In genomic region chr1:134753751-134754630, GRCm38 (mm10) we compare ENCODE assay signal across 7 mouse cellular contexts.
DNase-seq lines count a peak whose midpoint lies in the region; ATAC-seq and TF ChIP-seq lines count a peak whose summit lies in the region.

No protein-coding gene starts in this region.

- peaks cover 7% of the 10 kb centered on the region; the same call in 1 of the 2 replicates for H3K36me3 ChIP-seq in intestine, postnatal 0 days (ENCODE audit: control insufficient read depth, insufficient read depth)

- TF ChIP-seq CTCF in intestine, postnatal 0 days (IDR thresholded peaks at IDR 0.05; ENCODE audit: low read depth): peak; percentile 40

- H3K9ac ChIP-seq in intestine, postnatal 0 days (ENCODE audit: low read depth, low read length): no peak overlapping the region

- peak; percentile 36 for DNase-seq in testis, postnatal 14 days (ENCODE audit: low spot score)
- no peak for DNase-seq in testis, postnatal 10 days (ENCODE audit: low spot score)
- DNase-seq in gastrocnemius, adult 8-10 months (ENCODE audit: low spot score in 2 of 2): peak; percentile 55 to 56
- no peak for DNase-seq in thymus, postnatal 25 days
- DNase-seq in thymus, adult 18-20 months: no peak

- WGBS in intestine, postnatal 0 days: 50% methylated on average over 13 of the region's 13 CpGs

- no peak overlapping the region for H3K4me3 ChIP-seq in intestine, postnatal 0 days (ENCODE audit: low read depth, low read length)

- H3K27ac ChIP-seq in intestine, postnatal 0 days (ENCODE audit: low read depth, low read length): peak overlapping the region; percentile 46; the same call in 1 of the 2 replicates

- no peaks in the 10 kb centered on the region for H3K27me3 ChIP-seq in intestine, postnatal 0 days (replicated peaks; ENCODE audit: control insufficient read depth, insufficient read depth, low read length)

- 0 out of 2 replicates have a peak, but pooled peaks cover 3% of the 10 kb centered on the region for H3K4me1 ChIP-seq in intestine, postnatal 0 days (replicated peaks; ENCODE audit: control insufficient read depth, insufficient read depth, low read length)

- H3K4me2 ChIP-seq in intestine, postnatal 0 days (replicated peaks; ENCODE audit: low read depth): no peak overlapping the region

- no peaks in the 10 kb centered on the region for H3K9me3 ChIP-seq in intestine, postnatal 0 days (ENCODE audit: control insufficient read depth)

- ATAC-seq in intestine, postnatal 0 days: peak; percentile 27; the same call in 1 of the 2 replicates
- ATAC-seq in erythroblast, adult 5-6 weeks (replicated peaks; ENCODE audit: low FRiP score, poor library complexity, severe bottlenecking): no peak

Comparison
In these comparisons a context has a peak if more than half of its experiments do, and no peak if none do; other contexts are left out.
1. DNase-seq: peak in testis, postnatal 14 days (single experiment) and gastrocnemius, adult 8-10 months (2 of 2); none in testis, postnatal 10 days (single experiment), thymus, postnatal 25 days (single experiment) and thymus, adult 18-20 months (0 of 2).